Mouse (Mus musculus): ENCODE results near the gene Plod2.

GRCm38 (mm10) chr9:92542591-92543416 lies 781 bp downstream of the Plod2 start:
- TF ChIP-seq POLR2A (IDR thresholded peaks at IDR 0.05; ENCODE audit: extremely low read depth, insufficient read depth, low read length) (no peak), CTCF (IDR thresholded peaks at IDR 0.05; ENCODE audit: extremely low read depth, insufficient read depth, low read length) (no peak)

Data from cortical plate, adult 2 months (tissue).